Mouse (Mus musculus) right cerebral cortex, adult 18-20 months (tissue): ENCODE data around the gene Rxra.
A peak's percentile ranks its signal among the peaks of the same experiment; 100 is the strongest.

Experiments
- DNase-seq: peaks from one replicate; pipeline ENCODE4 v3.0.0; 2022; ENCODE audit warnings: mixed read lengths

Rxra gene

GRCm38 (mm10) chr2:27671633-27672091 lies 4.6 kb upstream of the Rxra start:
- DNase-seq, result no peak

GRCm38 (mm10) chr2:27676478-27677325 lies 462 bp downstream of the Rxra start:
- DNase-seq, result peak; percentile 69

DNA sequence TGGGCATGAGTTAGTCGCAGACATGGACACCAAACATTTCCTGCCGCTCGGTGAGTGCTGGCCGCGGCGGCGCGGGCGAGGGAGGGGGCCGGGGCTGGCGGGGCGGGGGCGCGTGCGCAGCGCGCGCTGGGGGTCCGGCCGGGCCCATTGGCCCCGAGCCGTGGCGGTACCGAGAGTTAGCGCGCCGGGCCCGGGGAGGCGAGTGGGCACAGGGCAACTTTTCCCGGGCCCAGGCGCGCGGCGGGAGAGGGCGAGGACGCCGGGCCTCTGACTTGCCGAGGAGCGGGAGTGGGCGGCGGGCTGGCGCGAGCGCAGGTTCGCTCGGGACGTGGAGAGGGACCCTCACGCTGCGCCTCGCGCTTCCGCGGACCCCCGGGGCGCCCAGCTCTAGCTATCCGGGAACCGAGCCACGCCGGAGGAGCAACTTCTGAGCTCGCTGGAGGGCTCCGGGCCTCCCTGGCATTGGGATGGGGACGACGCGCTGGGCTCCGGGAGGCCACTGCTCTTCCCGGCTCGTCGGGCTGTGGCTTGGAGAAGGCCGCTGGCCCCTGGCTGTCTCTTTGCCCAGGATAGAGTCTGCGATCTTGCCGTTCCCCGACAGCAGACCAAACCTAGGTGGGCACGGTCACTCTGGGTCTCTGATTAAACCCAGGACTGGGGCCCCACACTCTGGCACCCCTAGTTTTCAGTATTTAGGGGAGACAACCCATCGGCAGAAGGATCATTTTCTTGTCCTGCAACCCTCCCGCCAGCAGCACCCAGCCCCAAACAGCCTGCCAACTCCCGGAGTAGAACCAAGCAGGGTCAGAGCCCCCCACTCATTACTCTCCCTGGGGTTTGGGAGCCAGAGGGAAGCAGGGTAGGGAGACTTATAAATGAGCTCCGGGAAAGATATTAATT lies 1.4 kb downstream of the Rxra start:
- no peak for DNase-seq

GRCm38 (mm10) chr2:27678331-27678730 lies 2.1 kb downstream of the Rxra start:
- no peak for DNase-seq

DNA sequence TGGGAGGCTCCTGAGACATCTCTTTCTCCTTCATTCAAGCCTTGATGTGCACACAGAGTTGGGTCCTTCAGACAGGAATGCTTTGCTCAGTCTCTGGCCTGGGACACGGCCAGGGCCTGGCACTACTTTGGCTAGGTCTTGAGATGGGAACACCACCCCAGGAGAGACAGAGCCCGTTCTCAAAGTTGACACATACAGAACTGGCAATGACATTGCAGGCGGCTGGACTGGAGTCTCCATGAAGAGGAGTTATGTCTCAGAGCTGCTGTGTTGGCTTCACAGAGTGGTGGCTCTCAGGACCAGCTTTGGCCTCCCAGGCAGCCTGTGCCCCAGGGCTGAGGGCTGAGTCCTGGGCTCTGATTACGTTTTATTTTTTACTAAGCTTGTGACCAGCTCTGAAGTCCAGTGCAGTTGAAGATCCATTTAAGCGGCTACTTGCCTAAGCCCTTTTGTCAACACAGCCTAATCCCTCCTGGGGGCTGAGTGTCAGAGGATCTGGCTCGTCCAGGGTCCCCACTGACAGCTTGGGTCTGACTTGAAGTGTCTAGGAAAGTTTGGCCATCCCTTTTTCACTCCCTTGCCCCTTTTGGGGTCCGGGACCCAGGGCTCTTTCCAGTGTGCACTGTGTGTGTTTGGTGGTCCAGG lies 2.7 kb downstream of the Rxra start:
- DNase-seq, result no peak

GRCm38 (mm10) chr2:27679621-27680025 lies 3.4 kb downstream of the Rxra start:
- no peak for DNase-seq

- no peak for DNase-seq
These were observed 3.8 kb downstream of the Rxra start for GRCm38 (mm10) chr2:27680058-27680457.

DNA sequence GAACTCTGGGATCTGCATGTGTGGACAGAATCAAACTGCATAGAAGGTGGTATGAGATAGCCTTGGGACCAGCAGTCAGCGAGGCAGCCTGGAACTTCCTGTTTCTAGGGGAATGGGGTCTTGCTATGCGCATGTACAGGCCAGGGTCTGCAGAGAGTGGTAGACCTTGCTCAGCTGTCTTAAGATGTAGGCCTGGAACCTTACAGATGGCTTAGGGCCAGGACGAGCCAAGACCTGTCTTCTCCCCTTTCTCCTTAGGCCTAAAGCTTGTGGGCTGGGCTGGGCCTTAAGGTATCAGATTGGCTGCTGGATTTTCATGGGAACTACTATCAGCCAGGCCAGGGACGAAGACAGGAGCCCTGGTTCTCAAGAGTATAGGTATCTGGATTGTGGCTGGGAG lies 4.4 kb downstream of the Rxra start:
- no peak for DNase-seq

DNA sequence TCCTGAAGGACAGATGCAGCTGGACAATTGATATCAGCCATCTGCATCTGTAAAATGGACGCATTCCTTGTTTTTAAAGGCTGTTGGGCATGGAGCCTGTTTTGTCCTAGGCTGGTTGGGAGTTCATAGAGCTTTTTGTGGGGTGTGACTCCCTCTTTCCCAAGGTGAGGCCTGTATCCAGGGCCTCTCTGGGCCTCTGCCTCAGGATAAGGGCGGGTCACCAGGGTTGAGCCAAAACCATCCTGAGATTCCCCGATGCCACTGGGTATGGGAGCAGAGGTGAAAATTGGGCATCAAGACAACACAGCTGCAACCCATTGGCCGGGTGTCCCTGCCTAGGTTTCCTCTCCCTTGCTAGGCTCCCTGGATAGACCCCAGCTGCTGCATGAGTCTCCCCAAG lies 5.2 kb downstream of the Rxra start:
- DNase-seq, result no peak

DNA sequence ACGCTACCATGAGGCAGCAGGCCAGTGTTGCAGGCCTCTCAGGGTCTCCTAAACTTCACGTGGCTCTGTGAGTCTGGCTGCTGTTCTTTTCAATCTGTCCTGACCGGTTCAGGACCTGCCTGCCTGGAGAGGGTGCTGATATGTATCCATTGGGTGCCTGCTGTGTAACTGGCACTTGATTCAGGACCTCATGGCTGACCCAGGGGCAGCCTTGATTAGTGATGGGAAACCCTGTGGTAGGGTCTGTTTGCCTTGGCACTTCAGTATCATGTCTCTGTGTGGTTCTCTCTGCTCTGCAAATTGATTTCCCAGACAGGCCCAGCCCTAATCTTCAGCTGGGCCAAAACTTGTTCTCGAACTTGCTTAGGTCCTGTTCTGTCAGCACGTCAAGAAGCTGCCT lies 5.9 kb downstream of the Rxra start:
- no peak for DNase-seq

- DNase-seq, result no peak
These were observed 7.9 kb downstream of the Rxra start for GRCm38 (mm10) chr2:27684017-27684657.

GRCm38 (mm10) chr2:27685917-27686316 lies 9.7 kb downstream of the Rxra start:
- DNase-seq, result no peak

GRCm38 (mm10) chr2:27686335-27686734 lies 10.1 kb downstream of the Rxra start:
- DNase-seq, result no peak

GRCm38 (mm10) chr2:27687041-27687440 lies 10.8 kb downstream of the Rxra start:
- no peak for DNase-seq

DNA sequence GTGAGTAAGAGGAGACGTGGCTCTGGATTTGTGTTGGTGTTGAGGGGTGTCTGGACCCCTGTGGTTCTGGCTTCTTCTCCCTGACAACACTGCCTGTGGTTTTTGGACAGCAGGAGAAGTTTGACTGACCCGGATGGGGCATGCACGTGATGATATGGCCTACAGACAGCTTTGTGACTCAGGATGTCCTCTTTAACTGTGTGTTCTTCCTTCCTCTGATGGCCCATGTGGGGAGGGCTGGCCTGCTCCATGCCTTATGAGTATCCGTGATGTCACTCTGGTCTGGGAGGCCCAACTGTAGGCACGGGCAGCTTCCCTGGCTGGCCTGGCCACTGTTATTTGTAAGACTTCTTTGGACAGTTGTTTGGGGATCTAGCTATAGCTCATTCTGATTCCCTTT lies 11.7 kb downstream of the Rxra start:
- no peak for DNase-seq

DNA sequence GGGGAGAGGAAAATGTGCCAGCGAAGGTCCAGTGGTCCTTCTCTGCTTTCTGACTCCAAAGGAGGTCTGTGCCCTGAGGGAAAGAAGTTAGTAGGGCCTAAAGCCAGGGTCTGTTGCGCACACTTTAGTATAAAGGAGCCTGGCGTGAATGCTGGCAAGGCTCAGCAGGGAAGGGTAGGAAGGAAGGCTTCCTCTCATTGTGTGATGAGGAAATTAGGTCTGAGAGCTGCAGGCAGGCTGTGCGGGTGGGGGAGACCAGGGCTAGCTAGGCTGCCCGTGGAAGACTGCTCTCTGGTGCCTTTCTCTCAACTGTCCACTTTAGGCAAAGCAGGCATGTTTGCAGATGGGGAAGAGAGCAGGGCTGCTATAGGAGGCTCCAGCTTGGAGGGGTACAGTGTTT lies 14.5 kb downstream of the Rxra start:
- DNase-seq, result no peak

DNA sequence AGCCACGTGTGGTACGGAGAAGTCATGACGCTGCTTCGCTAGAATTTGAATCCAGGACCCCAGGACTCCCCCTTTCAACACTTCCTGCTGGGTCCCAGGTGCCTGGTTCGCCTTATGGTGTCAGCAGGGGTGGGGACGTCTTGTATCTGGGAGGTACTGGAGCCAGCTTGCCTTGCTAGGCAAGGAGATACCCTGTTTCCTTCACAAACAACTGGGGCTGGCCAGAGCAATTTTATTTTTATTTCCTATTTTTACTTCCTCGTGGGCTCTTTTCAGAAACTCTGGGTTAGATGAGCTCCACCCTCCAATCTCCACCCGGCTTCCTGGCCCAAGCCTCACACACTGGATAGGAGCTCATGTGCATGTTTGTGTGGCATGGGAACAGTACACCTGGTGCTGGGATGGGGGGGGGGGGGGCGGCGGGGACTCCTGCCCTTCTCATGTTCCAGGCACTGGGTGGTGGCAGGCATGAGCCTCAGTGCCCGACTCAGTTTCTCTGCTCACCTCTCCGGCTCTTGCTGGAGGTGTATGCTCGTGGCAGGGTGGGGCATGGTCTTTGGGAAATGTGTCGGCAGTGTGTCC lies 15.0 kb downstream of the Rxra start:
- DNase-seq, result no peak

- DNase-seq, result no peak
These were observed 16.4 kb downstream of the Rxra start for GRCm38 (mm10) chr2:27692608-27693007.

GRCm38 (mm10) chr2:27693684-27694083 lies 17.4 kb downstream of the Rxra start:
- DNase-seq, result no peak

DNA sequence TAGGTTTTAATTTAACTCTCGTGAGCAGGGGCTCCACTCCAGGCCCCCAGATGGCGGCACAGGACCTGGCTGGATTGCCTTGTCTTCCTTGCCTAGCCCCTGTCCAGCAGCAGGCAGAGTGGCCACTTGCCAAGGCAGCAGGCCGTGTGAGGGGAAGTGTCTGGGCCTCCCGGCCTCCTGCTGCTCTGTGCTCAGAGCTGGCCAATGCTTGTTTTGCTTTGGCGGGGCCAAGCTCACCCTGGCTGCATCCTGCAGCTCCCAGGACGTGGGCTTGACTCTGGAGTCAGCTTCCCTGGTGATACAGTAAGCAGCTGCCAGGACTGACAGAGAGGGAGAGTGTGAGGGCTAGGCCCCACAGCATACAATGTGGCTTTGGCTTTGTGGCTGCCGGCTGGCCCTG lies 23.3 kb downstream of the Rxra start:
- peak; percentile 67 for DNase-seq

GRCm38 (mm10) chr2:27702283-27702682 lies 26.0 kb downstream of the Rxra start:
- DNase-seq, result no peak

GRCm38 (mm10) chr2:27702904-27703666 lies 26.8 kb downstream of the Rxra start:
- no peak for DNase-seq
